Mouse (Mus musculus) lung, embryonic 14.5 days (tissue): ENCODE data around the gene Npm1. TPM values are rescaled to one million over a fixed set of nuclear protein-coding genes. Genes with fewer than 3 reads are reported as not detected.

Experiments
- ATAC-seq: fragments of 200-750 bp; cut with Nextera tagmentation; 2 replicates; pipeline ENCODE4 v1.8.0; 2017; ENCODE audit warnings: mild to moderate bottlenecking, moderate TSS enrichment, moderate library complexity; ENCODE audit not compliant: insufficient read depth
- DNase-seq: peaks from one replicate; pipeline ENCODE4 v3.0.0-alpha.2; 2015
- H3K27ac ChIP-seq: fragments of 300-500 bp; sonication (generic); 2 replicates; pipeline ENCODE4 v1.5.1; 2014; ENCODE audit warnings: low read depth, mild to moderate bottlenecking, moderate library complexity
- H3K27me3 ChIP-seq: fragments of 300-500 bp; sonication (generic); 2 replicates; pipeline ENCODE4 v1.6.1; 2014; ENCODE audit warnings: low read length, control low read depth; ENCODE audit not compliant: insufficient read depth
- H3K36me3 ChIP-seq: fragments of 300-500 bp; sonication (generic); 2 replicates; pipeline ENCODE4 v1.6.1; 2014; ENCODE audit warnings: control low read depth; ENCODE audit not compliant: insufficient read depth
- H3K4me1 ChIP-seq: fragments of 300-500 bp; sonication (generic); 2 replicates; pipeline ENCODE4 v1.6.1; 2014; ENCODE audit warnings: antibody characterized with exemption, control low read depth; ENCODE audit not compliant: insufficient read depth
- H3K4me2 ChIP-seq: fragments of 300-500 bp; sonication (generic); 2 replicates; pipeline ENCODE4 v1.6.1; 2014; ENCODE audit warnings: mild to moderate bottlenecking
- H3K4me3 ChIP-seq: fragments of 300-500 bp; sonication (generic); 2 replicates; pipeline ENCODE4 v1.5.1; 2014; ENCODE audit warnings: low read depth, low read length
- H3K9ac ChIP-seq: fragments of 300-500 bp; sonication (generic); 2 replicates; pipeline ENCODE4 v1.6.1; 2014
- H3K9me3 ChIP-seq: fragments of 300-500 bp; sonication (generic); 2 replicates; pipeline ENCODE4 v1.6.1; 2016; ENCODE audit warnings: low read depth, low read length, control low read depth
- CTCF ChIP-seq: IDR thresholded peaks from 2 replicates; pipeline ENCODE4 v1.5.1; 2016; ENCODE audit warnings: antibody characterized with exemption, low read depth
- WGBS: fragments of 180-500 bp; shearing (Covaris S2); extraction: QIAGEN DNeasy Blood & Tissue Kit; methylation state at CpG from one replicate; pipeline ENCODE4 v1.1.7; 2014; 5-methylcytosine and 5-hydroxymethylcytosine counted together
- polyA plus RNA-seq: library from polyadenylated mRNA; unstranded; fragments of >200 nt; fragmentation: Nextera tagmentation; extraction: Ambion mirVana; gene quantifications from 2 replicates; pipeline ENCODE4 v1.2.1, GENCODE M21; 2014

Npm1 gene
- polyA plus RNA-seq, 1 experiment from 2014 or later = 1,313 TPM

GRCm38 (mm10) chr11:33179802-33180201 is 16.8 kb upstream of the Npm1 start:
- H3K9ac ChIP-seq = no peak overlapping the region
- H3K9me3 ChIP-seq = no peaks in the 10 kb centered on the region
- peaks cover 28% of the 10 kb centered on the region for H3K27me3 ChIP-seq
- H3K4me3 ChIP-seq = no peak overlapping the region
- TF ChIP-seq CTCF = no peak
- H3K27ac ChIP-seq = no peak overlapping the region
- H3K4me2 ChIP-seq = no peak overlapping the region
- WGBS = 58% methylated on average over 1 of the region's 1 CpGs
- no peaks in the 10 kb centered on the region for H3K4me1 ChIP-seq
- DNase-seq (no peak), ATAC-seq (no peak)
- no peaks in the 10 kb centered on the region for H3K36me3 ChIP-seq

GRCm38 (mm10) chr11:33176525-33177245 is 13.7 kb upstream of the Npm1 start:
- DNase-seq (peak; percentile 87), ATAC-seq (peak; percentile 68; the same call in 1 of the 2 replicates)
- peak; percentile 84 for TF ChIP-seq CTCF
- H3K4me2 ChIP-seq = no peak overlapping the region
- H3K4me3 ChIP-seq = no peak overlapping the region
- H3K36me3 ChIP-seq = no peaks in the 10 kb centered on the region
- H3K9me3 ChIP-seq = no peaks in the 10 kb centered on the region
- H3K27me3 ChIP-seq = peaks cover 36% of the 10 kb centered on the region
- no peak overlapping the region for H3K9ac ChIP-seq
- 30% methylated on average over 20 of the region's 20 CpGs for WGBS
- H3K27ac ChIP-seq = no peak overlapping the region
- H3K4me1 ChIP-seq = no peaks in the 10 kb centered on the region

GRCm38 (mm10) chr11:33175768-33176167 is 12.8 kb upstream of the Npm1 start:
- Histone ChIP-seq H3K9me3 (no peaks in the 10 kb centered on the region), H3K27me3 (peaks cover 40% of the 10 kb centered on the region), H3K4me3 (no peak overlapping the region), H3K27ac (no peak overlapping the region), H3K36me3 (no peaks in the 10 kb centered on the region), H3K9ac (no peak overlapping the region), H3K4me1 (no peaks in the 10 kb centered on the region), H3K4me2 (no peak overlapping the region)
- 56% methylated on average over 2 of the region's 3 CpGs for WGBS
- ATAC-seq = no peak
- TF ChIP-seq CTCF = no peak
- DNase-seq = no peak

- ATAC-seq = no peak
These were observed 7.5 kb upstream of the Npm1 start for GRCm38 (mm10) chr11:33170489-33170888.

GRCm38 (mm10) chr11:33162211-33162997 is 602 bp downstream of the Npm1 start:
- 2% methylated on average over 53 of the region's 53 CpGs for WGBS
- 0 out of 2 replicates have a peak, but pooled peaks cover 5% of the 10 kb centered on the region for H3K4me1 ChIP-seq
- H3K27me3 ChIP-seq = no peaks in the 10 kb centered on the region
- H3K9ac ChIP-seq = peak overlapping the region; percentile 95
- H3K27ac ChIP-seq = peak overlapping the region; percentile 90
- peak overlapping the region; percentile 83 for H3K4me2 ChIP-seq
- DNase-seq = peak; percentile 83
- peak; percentile 66 for ATAC-seq
- H3K4me3 ChIP-seq = peak overlapping the region; percentile 99
- H3K9me3 ChIP-seq = no peaks in the 10 kb centered on the region
- TF ChIP-seq CTCF = no peak
- H3K36me3 ChIP-seq = peaks cover 41% of the 10 kb centered on the region

More at GRCm38 (mm10) chr11:33170489-33170888, 7.5 kb upstream of the Npm1 start:
- H3K9ac ChIP-seq = no peak overlapping the region
- peak; percentile 77 for DNase-seq
- H3K27ac ChIP-seq = no peak overlapping the region
- no peaks in the 10 kb centered on the region for H3K36me3 ChIP-seq
- peaks cover 18% of the 10 kb centered on the region; the same call in 1 of the 2 replicates for H3K27me3 ChIP-seq
- H3K9me3 ChIP-seq = no peaks in the 10 kb centered on the region
- TF ChIP-seq CTCF = peak; percentile 78
- H3K4me3 ChIP-seq = no peak overlapping the region
- H3K4me1 ChIP-seq = no peaks in the 10 kb centered on the region
- no peak overlapping the region for H3K4me2 ChIP-seq
- WGBS = 16% methylated on average over 9 of the region's 9 CpGs

GRCm38 (mm10) chr11:33159741-33160140 is 3.3 kb downstream of the Npm1 start:
- no peak for TF ChIP-seq CTCF
- H3K4me3 ChIP-seq = no peak overlapping the region
- no peak overlapping the region for H3K9ac ChIP-seq
- no peak overlapping the region for H3K27ac ChIP-seq
- peaks cover 65% of the 10 kb centered on the region for H3K36me3 ChIP-seq
- 87% methylated on average over 3 of the region's 3 CpGs for WGBS
- ATAC-seq (no peak), DNase-seq (no peak)
- H3K9me3 ChIP-seq = no peaks in the 10 kb centered on the region
- H3K4me2 ChIP-seq = no peak overlapping the region
- 0 out of 2 replicates have a peak, but pooled peaks cover 5% of the 10 kb centered on the region for H3K4me1 ChIP-seq
- no peaks in the 10 kb centered on the region for H3K27me3 ChIP-seq
